Mouse (Mus musculus): ENCODE data around the gene Hspb9. TPM values are rescaled to one million over a fixed set of nuclear protein-coding genes. Genes with fewer than 3 reads are reported as not detected.

Hspb9 gene
- polyA plus RNA-seq, 1 experiment from 2014 or later, result 0.24 TPM

- no peaks in the 10 kb centered on the region for H3K27me3 ChIP-seq
- no peaks in the 10 kb centered on the region for H3K4me1 ChIP-seq
- H3K27ac ChIP-seq (replicated peaks), result no peak overlapping the region
- H3K4me2 ChIP-seq (replicated peaks), result no peak overlapping the region
- no peak for ATAC-seq (replicated peaks)
- H3K36me3 ChIP-seq, result peaks cover 35% of the 10 kb centered on the region
- no peak overlapping the region for H3K9ac ChIP-seq (replicated peaks)
- no peak overlapping the region for H3K4me3 ChIP-seq
- no peaks in the 10 kb centered on the region for H3K9me3 ChIP-seq
- 75% methylated on average over 5 of the region's 5 CpGs for WGBS
Observed at GRCm38 (mm10) chr11:100720345-100720744, 6.7 kb downstream of the Hspb9 start.

GRCm38 (mm10) chr11:100721254-100721653 is 7.6 kb downstream of the Hspb9 start:
- H3K9me3 ChIP-seq, result no peaks in the 10 kb centered on the region
- H3K9ac ChIP-seq (replicated peaks), result no peak overlapping the region
- no peaks in the 10 kb centered on the region for H3K4me1 ChIP-seq
- no peak overlapping the region for H3K4me3 ChIP-seq
- 43% methylated on average over 4 of the region's 4 CpGs for WGBS
- H3K27ac ChIP-seq (replicated peaks), result no peak overlapping the region
- no peaks in the 10 kb centered on the region for H3K27me3 ChIP-seq
- no peak overlapping the region for H3K4me2 ChIP-seq (replicated peaks)
- ATAC-seq (replicated peaks), result no peak
- H3K36me3 ChIP-seq, result peaks cover 26% of the 10 kb centered on the region

GRCm38 (mm10) chr11:100721776-100722492 is 8.3 kb downstream of the Hspb9 start:
- Histone ChIP-seq H3K4me3 (no peak overlapping the region), H3K4me1 (no peaks in the 10 kb centered on the region), H3K36me3 (peaks cover 20% of the 10 kb centered on the region), H3K4me2 (replicated peaks) (no peak overlapping the region), H3K9ac (replicated peaks) (no peak overlapping the region), H3K27ac (replicated peaks) (no peak overlapping the region), H3K27me3 (no peaks in the 10 kb centered on the region), H3K9me3 (no peaks in the 10 kb centered on the region)
- WGBS, result 67% methylated on average over 8 of the region's 8 CpGs
- no peak for ATAC-seq (replicated peaks)

GRCm38 (mm10) chr11:100722493-100723028 is 8.9 kb downstream of the Hspb9 start:
- 65% methylated on average over 2 of the region's 2 CpGs for WGBS
- H3K4me2 ChIP-seq (replicated peaks), result no peak overlapping the region
- no peak overlapping the region for H3K9ac ChIP-seq (replicated peaks)
- peaks cover 14% of the 10 kb centered on the region for H3K36me3 ChIP-seq
- H3K4me3 ChIP-seq, result no peak overlapping the region
- no peaks in the 10 kb centered on the region for H3K27me3 ChIP-seq
- no peaks in the 10 kb centered on the region for H3K9me3 ChIP-seq
- H3K27ac ChIP-seq (replicated peaks), result no peak overlapping the region
- H3K4me1 ChIP-seq, result no peaks in the 10 kb centered on the region
- ATAC-seq (replicated peaks), result no peak

- 72% methylated on average over 5 of the region's 5 CpGs for WGBS
- no peaks in the 10 kb centered on the region for H3K9me3 ChIP-seq
- H3K9ac ChIP-seq (replicated peaks), result no peak overlapping the region
- H3K27ac ChIP-seq (replicated peaks), result no peak overlapping the region
- H3K36me3 ChIP-seq, result peaks cover 6% of the 10 kb centered on the region; the same call in 1 of the 2 replicates
- H3K4me3 ChIP-seq, result no peak overlapping the region
- no peaks in the 10 kb centered on the region for H3K27me3 ChIP-seq
- no peak for ATAC-seq (replicated peaks)
- no peak overlapping the region for H3K4me2 ChIP-seq (replicated peaks)
- H3K4me1 ChIP-seq, result no peaks in the 10 kb centered on the region
Observed at GRCm38 (mm10) chr11:100724919-100725512, 11.4 kb downstream of the Hspb9 start.

- WGBS, result 100% methylated on average over 3 of the region's 3 CpGs
- no peaks in the 10 kb centered on the region for H3K9me3 ChIP-seq
- no peak overlapping the region for H3K9ac ChIP-seq (replicated peaks)
- H3K4me2 ChIP-seq (replicated peaks), result no peak overlapping the region
- H3K4me1 ChIP-seq, result no peaks in the 10 kb centered on the region
- no peaks in the 10 kb centered on the region for H3K27me3 ChIP-seq
- no peak overlapping the region for H3K4me3 ChIP-seq
- H3K27ac ChIP-seq (replicated peaks), result no peak overlapping the region
- peaks cover 6% of the 10 kb centered on the region; the same call in 1 of the 2 replicates for H3K36me3 ChIP-seq
- ATAC-seq (replicated peaks), result no peak
Observed at GRCm38 (mm10) chr11:100727201-100727600, 13.6 kb downstream of the Hspb9 start.

- Histone ChIP-seq H3K9me3 (no peaks in the 10 kb centered on the region), H3K27me3 (no peaks in the 10 kb centered on the region), H3K4me1 (no peaks in the 10 kb centered on the region), H3K4me3 (no peak overlapping the region), H3K4me2 (replicated peaks) (no peak overlapping the region), H3K9ac (replicated peaks) (no peak overlapping the region), H3K36me3 (peaks cover 9% of the 10 kb centered on the region), H3K27ac (replicated peaks) (no peak overlapping the region)
- 87% methylated on average over 6 of the region's 6 CpGs for WGBS
- no peak for ATAC-seq (replicated peaks)
Observed at GRCm38 (mm10) chr11:100728601-100729000, 15.0 kb downstream of the Hspb9 start.

GRCm38 (mm10) chr11:100729976-100730375 is 16.3 kb downstream of the Hspb9 start:
- Histone ChIP-seq H3K4me1 (no peaks in the 10 kb centered on the region), H3K4me2 (replicated peaks) (no peak overlapping the region), H3K9ac (replicated peaks) (no peak overlapping the region), H3K27me3 (no peaks in the 10 kb centered on the region), H3K27ac (replicated peaks) (no peak overlapping the region), H3K4me3 (no peak overlapping the region), H3K9me3 (no peaks in the 10 kb centered on the region), H3K36me3 (peaks cover 9% of the 10 kb centered on the region)
- ATAC-seq (replicated peaks), result no peak
- WGBS, result 96% methylated on average over 4 of the region's 4 CpGs

GRCm38 (mm10) chr11:100730477-100731205 is 17.0 kb downstream of the Hspb9 start:
- no peaks in the 10 kb centered on the region for H3K4me1 ChIP-seq
- peaks cover 9% of the 10 kb centered on the region for H3K36me3 ChIP-seq
- no peak overlapping the region for H3K4me2 ChIP-seq (replicated peaks)
- H3K9me3 ChIP-seq, result no peaks in the 10 kb centered on the region
- ATAC-seq (replicated peaks), result no peak
- H3K27ac ChIP-seq (replicated peaks), result no peak overlapping the region
- no peaks in the 10 kb centered on the region for H3K27me3 ChIP-seq
- no peak overlapping the region for H3K4me3 ChIP-seq
- WGBS, result 82% methylated on average over 6 of the region's 6 CpGs
- H3K9ac ChIP-seq (replicated peaks), result no peak overlapping the region

GRCm38 (mm10) chr11:100735134-100735865 is 21.6 kb downstream of the Hspb9 start:
- WGBS, result 93% methylated on average over 9 of the region's 9 CpGs
- H3K4me2 ChIP-seq (replicated peaks), result no peak overlapping the region

GRCm38 (mm10) chr11:100735954-100736745 is 22.5 kb downstream of the Hspb9 start:
- H3K36me3 ChIP-seq, result peaks cover 3% of the 10 kb centered on the region
- ATAC-seq (replicated peaks), result no peak
- peak overlapping the region; percentile 83; the same call in 1 of the 2 replicates for H3K4me2 ChIP-seq (replicated peaks)
- H3K4me3 ChIP-seq, result peak overlapping the region; percentile 72
- no peaks in the 10 kb centered on the region for H3K27me3 ChIP-seq
- WGBS, result 83% methylated on average over 14 of the region's 14 CpGs
- H3K9ac ChIP-seq (replicated peaks), result 0 out of 2 replicates have a peak overlapping the region, but pooled peaks have one; percentile 88
- H3K4me1 ChIP-seq, result peaks cover 22% of the 10 kb centered on the region
- no peaks in the 10 kb centered on the region for H3K9me3 ChIP-seq
- H3K27ac ChIP-seq (replicated peaks), result no peak overlapping the region

More at GRCm38 (mm10) chr11:100735134-100735865, 21.6 kb downstream of the Hspb9 start:
- no peaks in the 10 kb centered on the region for H3K9me3 ChIP-seq
- H3K9ac ChIP-seq (replicated peaks), result no peak overlapping the region
- no peak for ATAC-seq (replicated peaks)
- H3K4me1 ChIP-seq, result peaks cover 22% of the 10 kb centered on the region
- peaks cover 3% of the 10 kb centered on the region for H3K36me3 ChIP-seq
- H3K27me3 ChIP-seq, result no peaks in the 10 kb centered on the region
- no peak overlapping the region for H3K4me3 ChIP-seq
- no peak overlapping the region for H3K27ac ChIP-seq (replicated peaks)
